Mouse (Mus musculus) ovary, postnatal 10 days (tissue): ENCODE data around the gene Cdh12.
"Not testable (repeated sequence)": the region's sequence is repeated elsewhere in the genome, so short reads cannot be mapped to it uniquely, and the experiment has no call there.

Experiments used
- DNase-seq: peaks from one replicate; pipeline ENCODE4 v3.0.0; 2022; ENCODE audit warnings: low spot score

Gene Cdh12

GRCm38 (mm10) chr15:20448861-20449663, at the start of gene Cdh12:
Cdh12 (plus strand) TSS chr15:20449265.
- DNase-seq = no peak

- no peak for DNase-seq
Measured at GRCm38 (mm10) chr15:20403596-20403995, 45.5 kb upstream of the Cdh12 start.

- DNase-seq = no peak
Measured at GRCm38 (mm10) chr15:20413397-20413796, 35.7 kb upstream of the Cdh12 start.

- no peak for DNase-seq
Measured at GRCm38 (mm10) chr15:20436356-20436755, 12.7 kb upstream of the Cdh12 start.

- no peak for DNase-seq
Measured at GRCm38 (mm10) chr15:20450558-20450957, 1.5 kb downstream of the Cdh12 start.

- DNase-seq = no peak
Measured at GRCm38 (mm10) chr15:20458508-20458907, 9.4 kb downstream of the Cdh12 start.

- DNase-seq = no peak
Measured at GRCm38 (mm10) chr15:20462500-20462899, 13.4 kb downstream of the Cdh12 start.

- DNase-seq = no peak
Measured at GRCm38 (mm10) chr15:20463601-20464000, 14.5 kb downstream of the Cdh12 start.

GRCm38 (mm10) chr15:20550979-20551378, 101.9 kb downstream of the Cdh12 start:
- DNase-seq = no peak

GRCm38 (mm10) chr15:20571012-20571411, 121.9 kb downstream of the Cdh12 start:
- no peak for DNase-seq

GRCm38 (mm10) chr15:20582567-20583075, 133.6 kb downstream of the Cdh12 start:
- DNase-seq = no peak

GRCm38 (mm10) chr15:20591599-20591998, 142.5 kb downstream of the Cdh12 start:
- DNase-seq = no peak

GRCm38 (mm10) chr15:20605751-20606150, 156.7 kb downstream of the Cdh12 start:
- not testable (repeated sequence) for DNase-seq

GRCm38 (mm10) chr15:20634593-20634992, 185.5 kb downstream of the Cdh12 start:
- no peak for DNase-seq

- no peak for DNase-seq
Measured at GRCm38 (mm10) chr15:20639155-20639554, 190.1 kb downstream of the Cdh12 start.

GRCm38 (mm10) chr15:20642905-20643414, 193.9 kb downstream of the Cdh12 start:
- no peak for DNase-seq

GRCm38 (mm10) chr15:20660221-20660620, 211.2 kb downstream of the Cdh12 start:
- no peak for DNase-seq

GRCm38 (mm10) chr15:20666650-20667049, 217.6 kb downstream of the Cdh12 start, which contains the start of gene Acot10:
Acot10 (minus strand) TSS chr15:20666750.
- DNase-seq = no peak

GRCm38 (mm10) chr15:20667350-20667749, 218.3 kb downstream of the Cdh12 start:
- DNase-seq = no peak

GRCm38 (mm10) chr15:20667989-20668388, 218.9 kb downstream of the Cdh12 start:
- DNase-seq = no peak

GRCm38 (mm10) chr15:20669507-20669906, 220.4 kb downstream of the Cdh12 start:
- DNase-seq = not testable (repeated sequence)

- no peak for DNase-seq
Measured at GRCm38 (mm10) chr15:20682719-20683118, 233.7 kb downstream of the Cdh12 start.

GRCm38 (mm10) chr15:20684200-20684599, 235.1 kb downstream of the Cdh12 start:
- DNase-seq = no peak
